Mouse (Mus musculus): ENCODE measurements at regions not wholly inside any gene's neighbourhood (a gene's known extent, or its start where the extent isn't known, plus 50 kb on each side); places are given as distances from the start of the nearest gene placed in this dataset.
"Not testable (repeated sequence)": the region's sequence is repeated elsewhere in the genome, so short reads cannot be mapped to it uniquely, and the experiment has no call there.

GRCm38 (mm10) chr13:25727504-25728095 is 457.3 kb upstream of the Nrsn1 start:
- no peak for DNase-seq (ENCODE audit: low read depth, low spot score)

DNA sequence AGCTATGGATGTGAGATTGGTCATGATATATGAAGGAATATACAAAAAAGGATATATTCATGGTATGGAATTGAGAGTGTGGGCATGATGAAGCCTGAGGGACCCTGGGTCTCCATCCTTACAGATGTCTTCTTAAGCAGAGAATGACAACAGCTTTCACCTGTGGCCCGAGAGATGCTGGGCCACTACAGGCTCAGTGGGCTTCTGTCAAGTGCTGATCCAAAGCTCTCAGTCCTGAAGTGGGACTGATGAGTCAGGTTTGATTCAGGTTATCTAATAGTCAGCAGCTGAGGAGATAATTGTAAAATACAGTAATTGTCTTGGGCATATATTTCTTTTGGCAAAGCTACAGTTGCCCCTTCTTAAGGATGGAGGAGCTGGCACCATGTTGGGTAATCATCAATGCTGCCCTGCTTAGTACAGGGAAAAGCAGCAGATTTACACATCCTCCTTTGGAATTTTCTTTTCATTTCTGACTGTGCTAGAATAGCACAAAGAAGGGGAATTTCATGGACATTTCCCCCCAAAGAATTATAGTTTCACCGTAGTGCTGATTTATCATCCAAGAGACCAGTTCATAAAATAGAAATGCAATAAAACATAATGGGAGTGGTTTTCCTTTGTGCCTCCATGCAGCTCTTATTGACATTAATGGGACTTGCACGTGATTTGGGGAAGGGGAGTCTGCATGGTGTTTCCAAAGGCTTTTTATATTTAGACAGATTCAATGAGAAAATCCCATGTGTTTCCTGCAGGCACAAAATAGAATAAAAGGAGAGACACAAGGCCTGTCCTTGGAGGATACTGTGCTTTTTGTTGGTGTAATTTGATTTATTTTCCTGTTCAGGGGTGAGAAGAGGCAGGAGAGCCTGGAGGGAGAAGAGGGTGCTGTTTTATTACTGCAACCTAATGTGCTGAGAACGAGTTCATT is 452.6 kb upstream of the Nrsn1 start:
- no peak for DNase-seq (ENCODE audit: low read depth, low spot score)

GRCm38 (mm10) chr13:25700965-25701364 is 430.7 kb upstream of the Nrsn1 start:
- DNase-seq (ENCODE audit: low read depth, low spot score), result no peak

DNA sequence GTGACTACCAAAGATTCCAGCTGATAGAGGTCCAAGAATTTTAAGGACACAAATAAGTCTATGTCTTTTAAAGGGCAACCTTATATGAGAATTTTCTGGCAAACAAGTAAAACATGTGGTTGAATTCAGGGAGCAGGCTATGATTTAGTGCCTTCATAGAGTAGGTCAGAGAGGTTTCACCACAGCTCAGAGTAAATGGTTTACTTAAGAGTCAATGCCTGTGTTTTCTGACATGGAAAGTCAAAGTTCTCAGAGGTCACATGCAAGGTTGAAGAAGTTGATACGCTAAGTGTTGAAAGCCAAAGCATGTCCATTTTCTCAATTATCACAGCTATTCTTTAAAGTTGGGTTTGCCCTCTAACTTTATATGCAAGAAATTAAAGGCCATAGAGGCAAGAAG is 425.7 kb upstream of the Nrsn1 start:
- DNase-seq (ENCODE audit: low read depth, low spot score), result no peak

DNA sequence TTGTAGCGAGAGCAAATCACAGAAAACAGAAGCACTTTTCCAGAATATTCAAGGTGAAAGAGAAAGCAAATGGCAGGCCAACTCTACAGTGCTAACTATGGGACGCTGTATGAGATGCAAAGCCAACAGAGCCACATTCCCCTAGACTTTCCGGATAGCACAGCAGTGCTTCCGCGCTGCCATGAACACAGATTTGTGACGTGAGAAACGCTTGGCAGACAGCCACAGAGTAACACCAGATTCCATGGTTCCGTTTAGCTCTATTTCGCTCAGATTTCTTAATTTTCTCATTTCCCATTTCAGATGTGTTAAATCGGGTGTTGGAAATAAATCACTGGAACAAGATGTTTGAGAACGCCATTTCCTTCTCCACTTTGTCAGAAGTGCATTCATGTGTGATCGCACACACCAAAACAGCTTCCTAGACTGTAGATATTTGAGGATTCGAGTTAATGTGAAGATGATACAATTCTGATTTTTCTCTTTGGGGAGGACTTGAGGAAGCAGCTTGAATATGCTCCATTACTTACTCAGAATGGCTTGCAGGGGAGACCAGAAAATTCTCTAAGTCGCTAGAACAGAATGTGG is 424.8 kb upstream of the Nrsn1 start:
- DNase-seq (ENCODE audit: low read depth, low spot score), result peak; percentile 18

DNA sequence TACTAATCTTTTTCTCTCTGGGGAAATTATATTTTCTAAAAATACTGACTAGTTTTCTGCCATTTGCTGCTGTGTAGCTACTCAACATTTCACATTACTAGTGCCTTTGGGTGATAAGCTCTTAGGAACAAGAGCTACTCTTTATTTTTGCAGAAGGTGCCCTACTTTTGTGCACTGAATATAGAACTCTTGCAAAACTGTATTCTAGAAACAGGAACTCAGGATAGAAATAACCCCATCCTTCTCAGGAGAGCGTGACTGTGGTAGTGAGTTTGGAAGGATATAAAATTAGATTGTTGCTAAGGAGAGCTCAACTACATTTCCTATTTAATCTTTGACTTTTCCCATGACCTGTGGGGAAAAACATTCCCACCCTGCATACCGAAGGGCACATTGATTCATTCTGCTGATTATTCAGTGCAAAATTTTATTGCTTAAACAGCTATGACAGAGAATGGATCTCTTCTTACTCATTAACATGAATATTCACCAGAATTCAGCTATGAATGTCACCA is 408.0 kb upstream of the Nrsn1 start:
- no peak for DNase-seq (ENCODE audit: low read depth, low spot score)

GRCm38 (mm10) chr13:25675208-25675607 is 404.9 kb upstream of the Nrsn1 start:
- DNase-seq (ENCODE audit: low read depth, low spot score), result no peak

DNA sequence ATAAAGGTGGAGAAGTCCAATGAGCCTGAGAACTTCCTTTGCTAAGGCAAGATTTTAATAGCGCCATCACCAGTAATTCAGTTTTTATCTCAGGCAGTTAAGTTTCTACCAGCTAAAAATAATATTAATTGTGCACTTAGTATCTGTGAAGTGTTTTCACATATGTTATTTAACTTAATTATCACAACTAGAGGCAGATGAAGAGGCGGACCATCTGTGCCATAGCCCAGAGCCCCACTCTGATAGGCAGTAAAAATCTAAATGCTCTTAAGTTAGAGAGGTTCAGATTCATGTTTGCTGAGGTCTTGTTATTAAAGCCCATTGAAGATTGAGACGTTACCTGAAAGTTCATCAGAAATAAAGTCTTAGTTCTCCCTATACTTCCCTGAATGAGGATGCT is 395.7 kb upstream of the Nrsn1 start:
- no peak for DNase-seq (ENCODE audit: low read depth, low spot score)

DNA sequence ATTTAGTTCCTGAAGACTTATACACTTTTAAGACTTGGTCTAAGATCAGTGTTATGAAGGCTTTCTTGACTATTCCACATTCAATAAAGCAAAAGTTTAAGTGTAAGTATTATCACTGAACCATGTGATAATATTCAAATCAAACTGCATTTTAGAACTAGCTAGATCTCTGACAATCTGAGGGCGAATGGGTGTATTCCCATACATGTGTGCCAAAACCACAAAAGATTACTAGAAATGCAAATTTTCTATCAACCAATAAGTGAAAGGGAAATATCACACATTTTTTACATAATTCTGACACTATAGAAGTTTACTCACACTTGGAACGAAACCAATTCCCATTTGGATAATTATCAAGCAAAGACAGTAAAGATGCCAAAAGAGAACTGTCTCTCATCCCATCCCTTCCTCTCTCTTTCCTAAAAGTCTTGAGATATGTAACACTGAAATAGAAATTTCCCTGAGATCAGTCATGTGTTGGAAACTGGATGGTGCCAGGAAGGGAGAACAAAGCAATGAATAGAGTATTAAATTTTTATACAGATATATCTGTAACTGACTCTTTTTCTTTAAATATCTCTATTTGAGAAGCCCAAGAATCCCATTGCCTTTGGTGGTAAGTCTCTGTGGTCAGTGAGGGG is 394.8 kb upstream of the Nrsn1 start:
- DNase-seq (ENCODE audit: low read depth, low spot score), result no peak

- DNase-seq (ENCODE audit: low read depth, low spot score), result no peak
These were observed 378.1 kb upstream of the Nrsn1 start for GRCm38 (mm10) chr13:25648430-25648786.

DNA sequence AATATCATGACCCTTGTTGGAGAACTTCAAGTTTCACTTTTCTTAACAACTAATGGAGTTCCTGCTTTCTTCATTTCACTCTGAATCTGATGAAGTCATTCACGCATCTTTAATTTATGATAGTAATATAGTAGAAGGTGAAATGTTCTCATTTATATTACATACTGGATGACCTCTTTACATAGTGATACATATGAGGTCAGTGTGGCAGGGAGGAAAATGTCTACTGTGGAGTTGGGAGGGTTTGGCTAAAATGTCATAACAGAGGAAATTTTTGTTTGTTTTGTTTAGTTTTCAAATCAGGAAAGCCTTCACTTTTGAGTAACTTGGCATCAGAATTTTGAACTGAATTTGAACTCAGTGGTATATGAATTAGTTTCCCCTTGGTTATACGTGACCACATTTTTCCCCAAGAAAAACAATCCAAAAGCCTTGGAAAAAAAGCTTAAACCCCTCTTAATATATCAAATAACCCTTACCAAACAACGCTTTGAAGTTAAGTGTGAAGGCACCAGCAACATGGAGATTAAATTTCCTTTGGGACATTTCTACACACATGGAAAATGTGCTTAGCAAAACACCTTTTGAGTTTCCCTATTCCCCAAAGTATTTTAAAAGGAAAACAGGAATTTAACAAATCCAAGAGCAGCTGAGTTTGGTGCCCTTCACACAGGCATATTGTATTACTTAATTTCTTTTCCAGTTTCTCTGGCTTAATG is 377.6 kb upstream of the Nrsn1 start:
- peak; percentile 56 for DNase-seq (ENCODE audit: low read depth, low spot score)

DNA sequence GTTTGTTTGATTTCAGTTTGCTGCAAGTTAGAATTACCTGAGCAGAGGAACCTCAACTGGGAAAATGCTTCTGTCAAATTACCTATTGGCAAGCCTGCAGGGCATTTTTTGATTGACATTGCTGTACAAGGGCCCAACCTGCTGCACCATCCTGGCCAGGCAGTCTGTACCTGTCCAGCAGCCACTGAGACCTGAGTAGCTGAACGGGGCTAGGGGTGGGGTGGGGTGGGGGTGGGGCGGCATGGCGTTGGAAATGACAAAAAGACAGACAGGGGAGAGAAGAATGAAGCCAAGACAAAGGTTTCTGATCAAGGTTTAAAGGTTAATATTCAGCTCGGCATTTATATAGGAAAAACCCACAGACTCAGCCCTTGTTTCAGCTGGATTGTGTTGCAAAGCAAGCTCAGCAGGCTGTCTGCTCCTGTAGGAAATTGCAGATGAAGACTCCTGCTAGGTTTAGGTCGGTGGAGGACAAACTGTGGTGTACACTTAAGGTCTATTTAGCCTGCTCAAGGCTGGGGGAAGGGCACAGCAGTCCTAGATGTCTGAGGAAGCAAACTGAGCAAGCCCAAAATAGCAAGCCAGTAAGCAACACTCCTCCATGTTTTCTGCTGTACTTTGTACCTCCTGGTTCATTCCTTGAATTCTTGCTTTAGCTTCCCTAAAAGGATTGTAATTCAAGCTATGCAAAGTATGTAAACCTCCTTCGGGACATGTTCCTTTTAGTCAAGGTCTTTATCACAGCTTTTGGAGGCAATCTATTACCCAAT is 369.4 kb upstream of the Nrsn1 start:
- no peak for DNase-seq (ENCODE audit: low read depth, low spot score)

- no peak for DNase-seq (ENCODE audit: low read depth, low spot score)
These were observed 359.2 kb upstream of the Nrsn1 start for GRCm38 (mm10) chr13:25629466-25629865.

- DNase-seq (ENCODE audit: low read depth, low spot score), result peak; percentile 51
These were observed 347.3 kb upstream of the Nrsn1 start for GRCm38 (mm10) chr13:25617578-25617977.

DNA sequence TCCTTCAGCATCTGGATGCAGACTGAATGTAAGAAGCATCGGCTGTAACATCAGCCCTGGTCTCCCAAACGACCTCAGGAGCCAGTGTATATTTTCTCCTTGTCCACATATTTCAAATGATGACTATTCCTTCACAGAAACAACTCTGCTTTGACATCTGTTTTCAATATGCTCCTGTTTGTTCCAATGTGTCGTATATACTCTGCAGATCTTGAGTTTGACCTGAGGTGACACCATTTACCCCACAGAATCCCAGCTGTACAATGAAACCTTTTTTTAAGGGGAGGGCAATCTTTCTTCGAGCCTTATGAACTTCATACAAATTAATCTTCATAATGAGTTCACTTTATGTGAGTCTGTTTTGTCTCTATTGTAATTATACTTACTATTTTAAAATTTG is 341.7 kb upstream of the Nrsn1 start:
- DNase-seq (ENCODE audit: low read depth, low spot score), result peak; percentile 84

DNA sequence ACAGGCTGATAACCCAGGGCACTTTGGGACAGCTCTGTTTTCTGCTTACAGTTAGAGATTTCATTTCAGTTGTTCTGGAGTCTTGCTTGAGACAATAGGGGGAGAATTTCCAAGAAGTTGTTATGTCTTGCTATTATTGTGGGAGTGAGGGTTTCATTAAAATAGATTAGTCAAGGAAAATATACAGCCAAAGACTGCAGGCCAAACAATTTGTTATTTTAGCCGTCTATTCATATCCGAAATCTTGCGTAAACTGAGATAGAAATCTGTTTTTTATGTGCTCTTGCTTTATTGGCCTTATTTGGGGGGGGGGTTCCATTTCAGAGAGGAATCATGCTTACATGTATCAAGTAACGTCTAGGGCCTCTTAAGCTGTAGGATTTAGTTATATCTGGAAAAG is 339.3 kb upstream of the Nrsn1 start:
- no peak for DNase-seq (ENCODE audit: low read depth, low spot score)

DNA sequence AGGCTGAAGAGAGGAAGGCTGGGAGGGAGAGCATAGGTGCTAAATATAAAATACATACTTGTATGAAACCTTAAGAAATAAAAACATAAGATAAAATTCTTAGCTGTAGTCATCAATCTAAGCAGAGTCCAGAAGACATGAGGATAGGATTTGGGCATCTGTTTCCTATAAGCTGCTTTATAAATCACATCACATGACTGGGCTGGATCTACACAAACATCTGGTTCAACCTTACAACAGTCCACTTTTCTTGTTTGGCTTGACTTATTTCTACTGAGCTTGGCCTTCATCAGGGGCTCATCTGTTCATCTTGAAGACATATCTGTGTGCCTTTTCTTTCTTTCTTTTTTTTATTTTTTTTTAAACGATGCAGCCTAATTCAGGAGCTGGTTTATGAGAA is 338.9 kb upstream of the Nrsn1 start:
- no peak for DNase-seq (ENCODE audit: low read depth, low spot score)

- DNase-seq (ENCODE audit: low read depth, low spot score), result not testable (repeated sequence)
These were observed 331.0 kb upstream of the Nrsn1 start for GRCm38 (mm10) chr13:25601351-25601750.

DNA sequence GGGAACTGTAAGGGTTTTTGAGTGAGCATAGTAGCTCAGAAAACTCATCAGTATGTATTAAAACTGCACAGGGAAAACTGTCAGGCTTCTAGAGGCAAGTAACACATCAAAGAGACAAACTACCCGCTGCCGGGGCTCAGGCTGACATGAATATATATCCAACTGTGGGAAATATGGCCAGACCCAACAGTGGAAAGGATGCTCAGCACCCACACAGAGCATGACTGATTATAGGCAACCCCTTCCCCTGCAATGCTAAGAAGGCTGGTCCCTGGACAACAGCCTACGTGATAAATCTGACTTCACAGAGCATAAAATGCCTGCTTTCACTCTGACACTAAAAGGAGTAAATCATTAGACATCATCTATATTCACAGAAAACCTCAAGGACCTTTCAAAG is 324.3 kb upstream of the Nrsn1 start:
- DNase-seq (ENCODE audit: low read depth, low spot score), result no peak

- no peak for DNase-seq (ENCODE audit: low read depth, low spot score)
These were observed 300.3 kb upstream of the Nrsn1 start for GRCm38 (mm10) chr13:25570641-25571040.

GRCm38 (mm10) chr13:25562746-25563145 is 292.4 kb upstream of the Nrsn1 start:
- DNase-seq (ENCODE audit: low read depth, low spot score), result peak; percentile 75

Measured in forelimb bud, embryonic 11.5 days (tissue).